Mouse (Mus musculus) spleen, adult 18-20 months (tissue): ENCODE data around the gene Fabp2.
"Not testable (repeated sequence)": the region's sequence is repeated elsewhere in the genome, so short reads cannot be mapped to it uniquely, and the experiment has no call there.

Source experiments
- DNase-seq, 2 experiments: peaks; one replicate each; pipeline ENCODE4 v3.0.0; 2022; ENCODE audit warnings: mixed read lengths in 2 of 2

The Fabp2 gene

DNA sequence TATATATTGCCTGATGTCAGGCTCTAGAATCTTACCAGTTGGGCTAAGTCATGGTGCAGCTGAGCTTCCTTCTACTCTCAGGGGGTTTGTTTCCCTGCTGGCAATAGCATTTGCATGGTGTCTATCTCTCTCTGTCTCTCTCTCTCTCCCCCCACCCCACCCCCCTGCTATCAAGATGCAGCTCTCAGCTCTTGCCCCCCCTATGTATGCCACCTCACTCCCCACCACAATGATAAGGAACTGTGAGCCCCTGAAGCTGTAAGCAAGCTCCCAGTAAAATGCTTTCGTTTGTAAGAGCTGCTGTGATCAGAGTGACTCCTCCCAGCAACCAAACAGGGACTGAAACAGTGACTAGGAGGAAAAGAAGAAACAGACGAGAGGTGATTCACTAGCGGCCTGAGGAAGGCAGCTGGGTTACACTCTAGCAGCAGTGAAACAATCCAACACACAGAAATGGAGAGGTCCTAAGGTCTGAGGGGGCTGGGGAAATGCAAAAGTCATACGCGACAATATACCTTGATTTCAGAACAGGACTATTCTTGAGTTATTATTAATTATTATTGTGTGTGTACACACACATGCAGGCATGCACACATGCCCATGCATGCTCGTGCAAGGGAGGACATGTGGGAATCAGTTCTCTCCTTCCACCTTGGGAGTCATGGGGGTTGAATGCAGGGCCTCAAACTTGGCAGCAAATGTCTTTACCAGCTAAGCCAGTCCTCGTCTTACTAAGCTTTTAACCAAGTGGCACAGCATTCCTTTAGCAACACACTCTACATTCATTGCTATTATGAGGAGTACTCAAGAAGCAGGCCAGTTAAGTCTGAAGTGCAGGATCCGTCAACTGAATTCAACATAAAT is 25.9 kb downstream of the Fabp2 start:
- DNase-seq, result no peak

DNA sequence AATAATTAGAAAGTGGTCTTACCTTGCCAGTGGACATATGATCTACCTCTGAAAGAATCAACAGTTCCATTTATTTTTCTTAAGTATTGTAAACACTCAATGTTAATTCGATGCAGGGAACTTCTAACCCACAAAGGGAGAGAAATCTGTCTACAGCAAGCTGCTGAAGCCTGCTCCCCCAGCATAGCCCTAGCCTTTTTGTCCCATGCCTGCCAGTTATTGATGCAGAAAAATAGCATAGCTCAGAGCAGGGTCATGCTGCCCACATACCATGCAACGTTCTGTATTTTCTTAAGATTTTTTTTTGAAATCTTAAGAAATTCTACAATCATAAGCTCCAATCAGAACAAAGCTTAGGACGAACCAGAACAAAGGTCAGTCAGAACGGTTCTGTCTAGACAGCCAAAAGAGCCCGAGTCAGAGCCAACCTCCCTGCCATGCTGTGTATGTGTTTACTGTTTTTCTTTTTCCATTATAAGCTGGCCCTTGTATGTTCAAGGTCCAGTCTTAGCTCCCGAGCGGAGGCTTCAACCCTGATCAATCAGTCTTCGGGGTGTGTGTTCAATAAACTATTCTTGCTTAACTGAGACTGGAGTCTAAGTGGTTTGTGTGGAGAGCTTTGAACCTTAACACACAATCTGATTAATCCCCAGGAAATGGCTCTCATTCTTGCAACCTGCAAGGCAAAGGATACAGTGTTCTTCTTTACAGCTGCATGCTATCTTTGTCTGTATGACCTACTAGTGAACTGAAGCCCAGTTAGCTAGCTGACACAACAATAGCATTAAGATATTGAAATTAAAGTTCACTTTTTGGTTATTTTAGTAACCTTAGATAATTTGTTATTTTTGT is 27.0 kb downstream of the Fabp2 start:
- no peak for DNase-seq

DNA sequence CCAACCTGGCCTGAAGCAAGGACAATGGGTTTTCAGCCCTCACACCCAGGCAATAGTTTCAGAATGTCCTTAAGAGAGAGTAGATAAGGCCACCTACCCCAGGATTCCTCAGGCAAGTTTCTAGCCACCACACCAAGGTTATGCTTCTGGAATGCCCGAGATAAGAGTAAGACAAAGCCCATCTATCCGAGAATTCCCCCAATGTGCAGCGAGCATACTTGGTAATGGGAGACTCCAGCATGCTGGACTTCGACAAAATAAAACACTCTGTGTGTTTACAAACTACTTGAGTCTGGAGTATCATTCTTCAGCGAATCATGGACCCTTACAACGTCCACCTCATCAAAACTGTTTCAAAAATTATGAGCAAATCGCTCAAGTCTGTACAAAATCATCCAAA is 28.3 kb downstream of the Fabp2 start:
- no peak for DNase-seq

DNA sequence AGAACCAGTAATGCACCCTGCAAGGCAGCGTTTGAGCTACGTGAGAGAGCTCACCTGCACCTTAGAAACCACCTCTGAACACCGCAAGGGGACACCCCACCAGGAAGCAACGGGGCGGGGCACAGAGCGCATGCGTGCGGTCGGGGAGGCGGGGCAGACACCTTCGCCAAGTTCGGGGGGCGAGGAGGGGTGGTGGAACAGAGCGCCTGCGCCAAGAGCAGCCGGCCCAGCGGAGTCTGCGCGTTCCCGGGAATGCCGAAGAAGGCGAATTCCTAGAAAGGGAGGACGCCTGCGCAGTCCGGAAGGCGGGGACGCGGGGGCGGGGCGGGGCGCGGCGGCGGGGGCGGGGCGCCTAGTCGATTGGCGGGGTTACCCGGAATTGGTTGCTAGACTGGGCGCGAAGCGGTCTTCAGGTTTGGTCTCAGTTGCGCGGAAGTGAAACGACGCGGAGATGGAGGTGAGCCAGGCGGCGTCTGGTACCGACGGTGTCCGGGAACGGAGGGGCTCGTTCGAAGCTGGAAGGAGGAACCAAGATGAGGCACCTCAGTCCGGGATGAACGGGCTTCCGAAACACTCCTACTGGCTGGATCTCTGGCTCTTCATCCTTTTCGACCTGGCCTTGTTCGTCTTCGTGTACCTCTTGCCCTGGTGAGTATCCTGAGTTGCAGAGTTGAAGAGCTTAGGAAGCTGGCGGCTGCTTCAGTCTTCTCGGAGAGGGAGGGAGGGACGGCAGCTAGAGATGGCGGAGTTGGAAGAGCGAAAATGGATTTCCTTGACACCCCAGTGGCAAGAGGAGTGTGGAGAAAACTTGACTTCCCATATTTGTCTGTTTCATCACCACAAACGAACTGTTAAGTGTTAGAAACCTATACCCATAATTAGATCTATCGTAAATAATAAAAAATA is 29.4 kb downstream of the Fabp2 start, which contains the start of gene 1810037I17Rik:
Gene 1810037I17Rik (plus strand): TSS at position 195 of the 906 bp plus-strand sequence.
- peak; percentile 91 to 95 for DNase-seq

DNA sequence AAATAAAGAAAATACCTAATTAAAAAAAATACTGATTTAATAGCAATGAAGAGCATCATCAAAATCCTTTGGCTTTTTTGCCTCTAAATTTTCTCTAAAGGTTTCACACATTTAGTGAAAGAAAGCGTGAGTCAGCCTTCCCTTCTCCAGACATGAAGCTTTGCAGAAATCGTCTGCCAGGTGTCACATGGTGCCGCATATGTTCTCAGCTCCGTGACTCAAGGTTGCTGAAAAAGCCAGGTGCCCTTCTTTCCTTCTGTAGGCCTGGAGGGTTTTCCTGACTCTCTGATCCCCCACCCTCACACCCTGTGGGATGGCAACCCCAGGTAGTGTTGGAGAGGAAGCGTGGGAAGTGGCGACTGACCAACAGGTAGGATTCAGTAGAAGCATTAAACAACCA is 34.9 kb downstream of the Fabp2 start:
- no peak for DNase-seq

DNA sequence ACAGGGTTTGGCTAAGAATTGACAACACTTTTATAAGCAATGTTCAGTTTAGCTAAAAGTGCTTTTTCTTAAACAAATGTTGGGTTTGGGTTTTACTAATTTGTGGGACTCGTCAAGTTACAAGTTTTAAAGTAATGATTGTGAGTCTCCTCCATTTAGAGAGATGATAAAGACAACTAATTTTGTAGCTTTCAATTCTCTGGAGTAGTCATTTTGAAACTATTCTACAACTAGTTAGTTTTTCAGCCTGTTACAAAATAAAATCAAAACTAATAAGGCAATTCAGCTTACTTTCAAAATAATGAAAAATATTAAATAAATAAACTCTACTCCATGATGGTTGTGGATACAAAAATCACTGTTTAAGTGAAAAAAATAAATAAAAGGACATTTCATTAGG is 37.6 kb downstream of the Fabp2 start:
- no peak for DNase-seq

DNA sequence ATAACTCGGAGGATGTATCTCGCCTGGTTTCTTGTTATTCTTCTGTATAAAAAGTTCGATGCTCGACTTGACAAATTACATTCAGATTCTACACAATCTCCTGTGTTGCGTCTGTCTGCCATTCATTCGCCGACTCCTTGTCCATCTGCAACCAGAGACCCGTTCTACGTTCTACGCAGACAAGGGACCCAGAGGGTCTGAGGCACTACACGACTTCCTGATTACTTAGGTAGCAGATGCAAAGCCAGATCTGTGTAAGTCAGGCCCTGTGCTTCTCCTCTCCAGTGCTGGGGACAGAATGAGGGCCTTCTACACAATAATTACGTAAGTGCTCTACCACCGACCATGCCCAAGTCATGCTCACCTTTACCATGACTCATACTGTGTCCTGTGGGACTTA is 42.3 kb downstream of the Fabp2 start:
- not testable (repeated sequence) for DNase-seq

DNA sequence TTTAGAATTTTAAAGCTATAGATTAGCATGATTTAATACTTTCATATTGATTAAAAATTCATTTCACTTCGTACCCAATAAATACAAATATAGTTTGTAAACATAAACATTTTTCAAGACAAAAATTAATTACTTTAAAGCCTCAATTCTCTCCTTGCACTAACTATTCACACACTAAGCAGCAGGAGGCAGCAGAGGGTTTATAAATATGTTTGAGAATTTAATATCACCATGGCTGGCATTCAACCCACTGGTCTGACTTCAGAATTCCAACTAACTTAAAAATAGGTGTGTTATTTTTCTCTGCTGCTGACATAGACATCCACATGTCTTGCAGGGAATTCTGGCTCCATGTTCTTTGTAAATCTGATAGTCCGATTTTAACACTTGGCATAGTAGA is 44.3 kb downstream of the Fabp2 start:
- DNase-seq, result peak in 1 of 2 experiments; percentile 25

DNA sequence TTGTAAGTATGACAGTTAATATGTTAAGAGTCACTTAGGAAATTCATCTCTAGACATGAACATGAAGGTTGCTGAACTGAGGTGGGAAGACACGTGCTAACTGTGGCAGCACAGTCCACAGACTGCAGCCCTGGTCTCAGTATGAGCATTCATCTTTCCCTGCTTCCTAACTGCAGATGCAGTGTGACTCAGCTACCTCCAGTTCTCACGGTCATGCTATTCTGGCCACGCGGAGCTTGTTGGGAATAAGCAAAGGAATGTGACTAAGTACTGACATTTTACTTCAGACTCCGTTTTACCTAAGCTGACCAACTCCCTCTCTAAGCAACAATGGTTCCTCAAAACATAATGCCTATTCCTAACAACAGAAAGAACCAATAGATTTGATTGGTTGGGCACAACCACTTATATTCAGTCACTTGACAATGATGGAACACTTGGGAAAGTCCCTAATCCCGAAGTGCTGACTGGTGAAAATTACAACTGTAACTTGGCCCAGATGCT is 48.6 kb downstream of the Fabp2 start:
- DNase-seq, result no peak
